Mouse (Mus musculus) C2C12 (cell line): ENCODE results near the gene Tnfrsf17.

Experiments used
- CEBPB ChIP-seq: IDR thresholded peaks from one replicate; pipeline ENCODE4 v1.6.1; 2011; ENCODE audit warnings: low read depth, mild to moderate bottlenecking, control low read depth, moderate library complexity
- CTCF ChIP-seq: IDR thresholded peaks from one replicate; pipeline ENCODE4 v1.5.1; 2011; ENCODE audit not compliant: control insufficient read depth, insufficient read depth, insufficient read length
- FOSL1 ChIP-seq: IDR thresholded peaks from one replicate; pipeline ENCODE4 v1.8.0; 2011; ENCODE audit warnings: mild to moderate bottlenecking, low read length; ENCODE audit not compliant: poor library complexity, insufficient read depth, severe bottlenecking
- MAX ChIP-seq: IDR thresholded peaks from one replicate; pipeline ENCODE4 v1.6.1; 2011; ENCODE audit warnings: mild to moderate bottlenecking, control low read depth
- MYOG ChIP-seq: IDR thresholded peaks from one replicate; pipeline ENCODE4 v1.6.1; 2011; ENCODE audit not compliant: control insufficient read depth, insufficient read length; ENCODE audit errors: extremely low read depth
- USF1 ChIP-seq: IDR thresholded peaks from one replicate; pipeline ENCODE4 v1.6.1; 2011; ENCODE audit warnings: low read depth, mild to moderate bottlenecking, control low read depth, moderate library complexity

DNA sequence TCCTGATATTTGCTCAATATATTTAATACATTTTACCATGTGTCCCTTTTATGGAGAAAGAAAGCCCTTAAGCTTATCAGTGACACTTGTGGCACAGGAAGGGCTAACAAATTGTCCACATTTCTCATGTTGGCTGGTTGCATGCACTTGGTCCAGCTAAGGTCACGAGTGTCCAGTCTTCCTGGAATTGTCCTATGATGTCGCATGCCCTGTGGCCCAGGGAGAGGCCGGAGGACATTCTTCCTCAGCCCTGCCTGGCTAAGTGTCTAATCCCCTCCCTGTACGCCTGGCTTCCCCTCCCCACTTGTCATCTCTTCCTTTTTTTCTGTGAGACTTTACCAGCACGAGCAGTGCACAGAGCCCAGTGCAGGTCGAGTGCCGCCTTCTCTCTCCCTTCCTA, 38.3 kb downstream of the Tnfrsf17 start:
- no peak for TF ChIP-seq CTCF
- no peak for TF ChIP-seq MAX
- no peak for TF ChIP-seq USF1
- no peak for TF ChIP-seq MYOG
- no peak for TF ChIP-seq FOSL1
- TF ChIP-seq CEBPB: no peak
